Mouse (Mus musculus) naive thymus-derived CD4-positive, alpha-beta T cell, adult 2 months (primary cell): ENCODE results near the gene Serinc5.

Experiments
- DNase-seq: peaks from one replicate; pipeline ENCODE4 v3.0.0-alpha.2; 2011; ENCODE audit warnings: low read depth

Serinc5 gene

DNA sequence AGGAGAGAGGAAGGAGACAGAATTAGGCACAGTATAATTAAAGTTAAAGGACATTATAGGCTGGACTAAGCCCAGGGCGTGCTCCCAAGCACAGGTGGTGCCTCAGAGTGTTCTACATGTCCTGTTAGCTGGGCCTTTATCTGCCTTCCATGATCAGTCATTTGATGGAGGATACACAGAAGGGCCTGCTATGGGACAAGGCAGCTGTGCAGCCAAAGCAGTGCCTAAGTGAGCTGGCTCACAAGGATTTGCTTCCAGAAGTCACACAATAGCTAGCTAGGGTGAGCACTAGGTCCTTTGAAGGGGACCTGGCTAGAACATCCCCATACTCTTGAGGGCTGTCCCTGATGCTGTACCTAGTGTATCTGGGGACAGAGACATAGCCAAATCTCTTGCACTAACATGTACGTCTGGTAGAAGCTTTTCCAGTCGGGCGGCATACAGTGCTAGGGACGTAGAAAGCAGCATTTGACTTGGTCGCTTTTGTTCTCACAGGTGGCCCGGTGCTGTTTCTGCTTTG, 94.2 kb downstream of the Serinc5 start:
- DNase-seq: no peak

DNA sequence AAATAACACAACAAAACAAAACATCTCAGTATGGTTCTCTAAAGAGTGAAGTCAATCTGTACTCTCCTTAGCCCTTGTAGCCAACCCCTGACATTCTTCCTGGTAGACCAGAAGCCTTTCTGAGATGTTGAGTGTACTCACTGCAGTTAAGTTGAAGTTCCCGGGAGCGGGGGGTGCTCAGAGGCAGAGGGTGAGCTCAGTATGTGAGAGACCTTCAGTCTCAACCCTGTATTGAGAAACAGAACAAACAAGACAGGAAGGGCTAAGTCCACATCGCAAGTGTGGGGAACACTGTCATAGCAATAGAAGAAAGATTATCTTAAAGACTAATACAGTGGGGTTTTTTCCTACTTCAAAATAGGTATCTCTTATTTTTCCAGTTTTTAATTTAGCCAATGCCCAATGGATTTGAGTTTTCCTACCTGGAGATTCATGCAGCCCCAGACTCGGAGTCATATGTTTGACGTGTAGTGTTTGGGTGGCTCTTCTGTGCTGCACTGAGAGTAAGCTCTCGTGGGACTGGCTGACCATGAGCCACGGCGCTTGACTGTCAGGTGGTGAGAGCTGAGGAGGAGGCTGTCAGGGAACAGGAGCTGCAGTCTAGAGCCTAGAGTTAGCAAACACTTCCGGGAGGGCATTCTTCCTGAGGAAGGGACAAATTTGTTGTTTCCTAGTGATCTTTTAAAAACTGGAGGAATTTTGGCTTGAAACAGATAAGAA, 95.6 kb downstream of the Serinc5 start:
- DNase-seq: no peak

DNA sequence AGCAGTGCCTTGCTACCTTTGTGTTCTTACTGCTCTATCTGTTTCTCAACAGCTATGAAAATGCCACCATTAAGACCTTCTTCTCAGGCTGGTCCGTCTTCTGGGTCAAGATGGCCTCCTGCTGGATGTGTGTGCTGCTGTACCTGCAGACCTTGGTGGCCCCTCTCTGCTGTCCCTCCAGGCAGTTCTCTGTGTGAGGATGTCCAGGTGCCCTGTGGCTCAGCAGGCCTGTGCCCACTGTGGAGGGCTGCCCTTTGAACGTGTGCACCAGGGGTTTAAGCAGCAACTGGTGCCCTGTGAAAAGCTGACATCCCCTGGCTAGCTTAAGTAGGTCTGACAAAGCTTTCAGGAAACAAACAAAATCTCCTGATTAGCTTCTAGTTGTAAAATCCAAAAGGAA, 97.0 kb downstream of the Serinc5 start:
- no peak for DNase-seq

DNA sequence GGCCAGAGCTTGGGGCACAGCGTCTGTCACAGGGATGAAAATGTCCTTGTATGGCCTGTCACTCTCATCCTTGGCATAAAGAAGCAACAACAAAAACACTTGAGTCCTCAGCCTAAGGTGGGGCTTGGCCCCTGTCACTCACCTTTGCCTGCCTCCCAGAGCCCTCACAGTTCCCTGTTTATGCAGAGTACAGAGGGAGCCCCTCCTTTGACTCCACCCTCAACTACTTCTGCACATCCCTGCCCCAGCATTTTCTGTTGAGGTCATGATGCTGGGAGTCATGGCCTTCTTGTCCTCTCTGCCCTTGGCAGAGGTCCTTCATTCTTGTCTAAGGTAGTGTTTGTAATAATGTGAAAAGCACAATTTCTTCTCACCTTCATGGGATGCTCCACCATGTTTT, 97.6 kb downstream of the Serinc5 start:
- no peak for DNase-seq

DNA sequence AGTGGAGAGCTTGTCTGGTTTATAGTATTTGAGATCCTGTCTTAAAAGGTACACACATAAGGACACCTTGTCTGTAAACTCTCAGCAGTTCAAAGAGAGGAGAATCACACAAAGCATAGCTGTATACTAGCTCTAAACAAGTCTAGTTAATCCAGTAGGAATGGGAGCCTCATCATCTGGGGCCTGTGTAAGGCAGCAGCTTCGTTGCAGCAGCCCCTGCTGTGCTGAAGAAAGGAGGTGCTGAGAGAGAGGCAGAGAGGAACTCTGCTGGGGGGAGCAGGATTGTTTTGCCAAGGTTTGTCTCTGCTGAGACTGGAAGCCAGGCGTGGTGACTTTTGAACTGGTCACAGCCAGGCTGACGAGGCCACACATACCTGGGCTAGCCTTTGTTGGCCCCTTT, 98.6 kb downstream of the Serinc5 start:
- no peak for DNase-seq

DNA sequence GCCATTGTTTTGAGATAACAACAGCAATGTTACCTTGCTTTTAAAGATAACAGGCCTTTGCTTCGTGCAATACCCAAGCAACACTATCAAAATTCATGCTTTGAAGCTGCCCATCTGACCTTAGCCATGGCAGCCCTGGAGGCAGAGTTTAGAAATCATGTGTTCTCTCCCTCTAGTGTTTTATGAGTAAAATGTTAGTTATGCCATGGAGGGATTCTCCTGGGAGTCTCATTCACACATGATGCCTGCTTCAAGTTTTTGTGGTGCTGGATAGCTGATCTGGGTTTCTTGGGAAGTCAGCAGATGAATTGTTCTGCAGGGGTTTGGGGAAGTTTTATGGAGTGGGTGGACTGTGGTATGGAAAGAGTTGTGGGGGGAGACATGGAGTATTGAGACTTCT, 99.5 kb downstream of the Serinc5 start:
- DNase-seq: no peak

DNA sequence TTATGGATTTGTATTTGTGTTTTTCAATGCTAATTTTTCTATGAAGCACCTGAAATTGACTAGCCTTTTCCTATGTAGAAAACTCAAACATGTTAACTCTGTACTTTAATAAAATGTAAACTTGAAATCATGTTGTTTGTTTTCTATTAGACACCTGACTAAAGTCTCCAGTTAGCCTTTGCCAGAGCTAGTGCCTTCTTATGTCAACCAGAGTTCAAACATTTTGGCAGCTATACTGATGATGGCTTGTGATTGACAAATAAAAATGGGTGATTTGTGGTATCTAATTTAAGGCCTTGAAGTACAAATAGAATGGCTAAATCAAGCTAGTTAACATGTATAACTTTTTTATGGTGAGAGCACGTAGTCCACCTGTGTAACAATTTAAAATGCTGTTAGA, 100.9 kb downstream of the Serinc5 start:
- DNase-seq: no peak

DNA sequence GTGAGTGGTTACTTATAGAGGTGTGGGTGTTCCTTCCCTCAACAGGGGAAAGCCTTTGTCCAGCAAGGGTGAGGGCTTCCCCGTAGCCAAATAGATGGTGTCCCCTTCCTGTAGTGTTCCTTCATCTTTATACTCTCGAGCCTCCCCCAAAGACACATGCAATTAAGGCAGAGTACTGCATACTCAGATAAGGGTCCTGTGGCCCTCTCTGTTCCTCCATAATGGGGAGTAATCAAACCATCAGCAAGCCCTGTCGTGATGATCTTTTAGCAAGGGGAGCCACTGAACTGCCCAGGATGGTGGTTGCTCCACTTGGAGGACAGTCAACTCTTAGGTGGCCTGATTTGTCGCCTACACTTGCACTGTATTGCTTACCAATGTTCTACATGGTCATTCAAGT, 101.7 kb downstream of the Serinc5 start:
- no peak for DNase-seq

DNA sequence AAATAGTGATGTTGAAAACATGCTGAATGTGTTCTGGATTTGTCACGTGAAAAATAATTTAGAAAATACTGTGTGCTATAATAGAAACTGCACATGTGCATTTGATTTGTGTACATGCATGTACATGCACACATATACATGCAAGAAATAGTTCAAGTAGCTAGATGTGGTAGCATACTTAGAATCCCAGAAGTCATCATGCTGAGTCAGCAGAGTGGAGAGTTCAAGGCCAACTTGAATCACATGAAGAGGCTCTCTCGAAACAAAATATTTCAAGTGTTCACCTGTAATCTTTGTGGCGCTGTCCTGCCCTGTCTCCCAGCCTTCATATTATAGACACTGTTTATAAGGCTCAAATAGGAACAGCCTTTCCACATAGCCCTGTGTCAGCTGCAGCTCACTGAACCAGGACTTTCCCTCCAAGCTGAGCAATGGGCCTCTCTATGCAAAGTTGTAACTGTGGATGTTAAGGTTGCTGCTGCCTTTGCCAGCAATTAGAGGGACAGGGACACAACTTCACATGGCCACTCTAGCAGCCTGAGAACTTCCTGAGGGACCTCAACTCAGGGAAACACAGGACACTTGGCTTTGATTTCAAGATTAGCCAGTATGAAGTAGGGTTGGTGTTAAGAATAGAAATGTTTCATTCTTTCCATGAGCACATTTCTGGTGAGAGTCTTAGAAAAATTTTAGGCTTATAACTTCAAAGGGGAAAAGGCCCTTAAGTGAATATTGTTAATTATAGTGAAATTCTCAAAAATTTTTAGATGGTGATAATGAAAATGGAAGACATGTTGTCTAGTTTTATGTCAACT, 107.2 kb downstream of the Serinc5 start:
- no peak for DNase-seq

DNA sequence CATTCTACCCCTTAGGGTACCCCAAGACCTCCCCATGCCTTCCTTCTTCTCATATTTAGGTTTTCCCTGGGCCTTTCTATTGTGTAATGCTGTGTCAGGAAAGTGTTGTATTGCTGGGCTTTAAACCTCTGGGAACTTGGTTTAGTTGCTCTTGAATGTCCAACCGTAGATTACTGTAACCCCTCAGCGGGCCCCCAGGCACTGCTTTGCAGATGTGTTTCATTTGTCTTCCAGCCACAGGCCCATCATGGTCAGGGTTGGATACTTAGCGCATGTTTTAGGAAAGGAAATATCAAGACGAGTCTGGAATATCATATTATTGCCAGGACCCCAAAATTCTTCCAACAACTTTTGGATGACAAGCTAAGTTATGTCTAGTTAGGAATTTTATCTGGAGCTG, 110.1 kb downstream of the Serinc5 start:
- DNase-seq: no peak

DNA sequence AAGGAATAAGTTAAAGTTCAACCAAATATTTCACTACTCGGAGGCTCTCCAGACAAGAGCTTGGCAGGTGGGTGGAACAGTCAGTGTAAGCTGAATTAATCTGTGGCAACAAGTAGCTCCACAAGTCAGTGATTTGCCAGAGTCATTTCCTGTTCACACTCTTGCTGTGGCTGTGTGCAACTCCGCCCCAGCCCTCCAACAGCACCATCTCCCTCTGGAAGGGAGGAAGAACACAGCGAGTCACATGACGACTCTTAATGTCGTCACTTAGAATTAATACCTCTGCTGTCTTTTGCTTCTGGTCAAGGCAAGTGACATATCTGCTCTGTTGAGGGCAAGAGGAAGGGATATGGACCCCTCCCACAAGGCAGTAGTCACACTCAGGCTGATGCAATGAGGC, 111.5 kb downstream of the Serinc5 start:
- DNase-seq: peak; percentile 31

DNA sequence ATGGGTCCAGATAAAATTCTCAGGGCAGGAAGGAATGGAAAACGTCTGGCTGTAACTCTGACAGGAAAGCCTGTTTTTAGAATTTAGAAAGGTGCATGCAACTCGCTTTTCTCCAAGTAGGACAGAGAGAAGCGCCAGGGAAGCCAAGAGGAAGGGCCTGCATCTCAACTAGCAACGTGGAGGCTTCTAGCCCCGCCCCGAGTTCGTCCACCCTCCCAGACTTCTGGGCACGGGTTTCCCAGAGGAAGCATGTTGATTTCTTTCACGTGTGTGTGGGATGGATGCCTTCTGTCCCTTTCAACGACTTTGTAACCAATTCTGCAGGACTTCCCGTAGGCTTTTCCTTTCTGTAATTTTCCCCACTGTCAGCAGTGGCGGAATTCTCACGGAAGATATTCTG, 118.9 kb downstream of the Serinc5 start:
- no peak for DNase-seq

DNA sequence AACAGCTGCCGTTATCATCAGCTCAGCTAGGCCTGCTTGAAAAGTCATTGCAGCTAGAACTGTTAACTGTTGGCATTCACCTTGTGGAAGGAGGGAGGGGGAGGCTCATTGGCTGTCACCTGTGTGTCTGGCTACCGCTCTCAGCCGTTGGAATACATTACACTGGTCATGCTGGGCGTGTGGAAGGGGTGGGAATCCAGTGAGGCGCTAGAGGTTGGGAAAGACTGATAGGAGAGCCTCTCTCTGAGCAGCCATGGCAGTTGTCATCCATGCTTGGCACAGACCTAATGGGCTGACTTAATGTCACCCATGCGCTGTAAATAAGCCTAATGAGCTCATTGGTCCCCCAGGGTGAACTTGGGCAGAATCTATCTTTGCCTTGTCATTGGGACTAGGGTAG, 120.9 kb downstream of the Serinc5 start:
- no peak for DNase-seq

DNA sequence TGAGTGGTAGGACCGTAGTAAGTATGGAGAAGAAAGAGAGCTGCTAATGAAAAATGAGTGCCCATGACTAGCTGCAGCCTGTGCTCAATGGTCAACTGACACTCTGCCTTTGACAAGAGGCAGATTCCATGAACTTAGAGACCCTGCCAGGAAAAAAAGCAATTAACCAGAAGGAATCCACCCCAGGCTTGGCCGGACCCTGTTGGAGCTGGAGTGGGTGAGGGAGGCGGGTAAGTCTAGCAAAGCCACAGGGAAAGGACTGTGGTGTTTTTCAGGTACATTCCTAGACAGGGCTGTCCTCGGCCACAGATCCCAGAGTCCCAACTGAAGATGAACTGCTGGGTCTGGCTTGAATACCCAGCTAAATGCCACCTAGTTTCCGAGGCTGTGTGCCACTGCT, 121.9 kb downstream of the Serinc5 start:
- no peak for DNase-seq

DNA sequence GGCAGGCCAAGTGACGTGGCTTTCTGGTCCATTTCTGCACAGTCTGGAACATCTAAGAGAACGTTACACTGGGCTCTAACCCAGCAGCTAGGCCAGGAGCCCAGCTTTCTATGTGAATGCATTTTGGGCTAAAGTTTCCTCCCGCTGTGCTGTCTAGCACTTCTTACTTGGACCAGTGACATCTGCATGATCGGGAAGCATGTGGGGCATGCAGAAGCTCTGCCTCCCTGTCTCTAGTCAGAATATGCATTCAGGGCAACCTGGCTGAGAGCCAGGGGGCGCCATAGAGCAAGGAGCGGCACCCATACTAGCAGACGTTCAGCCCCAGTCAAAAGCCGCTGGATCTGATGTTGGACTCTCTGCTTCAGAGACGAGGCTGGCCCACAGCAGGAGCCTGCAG, 122.4 kb downstream of the Serinc5 start:
- DNase-seq: peak; percentile 67

DNA sequence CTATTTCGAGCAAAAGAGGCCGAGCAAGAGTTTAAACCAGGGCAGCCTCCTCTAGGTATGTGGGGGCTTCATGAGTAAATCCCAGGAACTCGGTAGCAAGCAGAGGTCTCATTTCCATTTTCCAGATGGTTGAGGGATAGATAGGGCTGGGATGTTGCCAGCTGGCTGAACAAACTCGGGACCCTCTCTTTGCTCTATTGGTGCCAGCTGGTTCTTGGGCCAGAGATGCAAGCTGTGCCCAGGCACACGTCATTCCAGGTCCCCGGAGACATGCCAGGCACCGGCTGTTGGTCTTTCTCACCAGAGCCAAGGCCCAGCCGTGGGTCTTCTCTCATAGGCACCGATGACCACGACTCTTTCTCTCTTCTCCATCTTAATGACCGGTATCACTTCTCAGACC, 122.8 kb downstream of the Serinc5 start:
- no peak for DNase-seq

DNA sequence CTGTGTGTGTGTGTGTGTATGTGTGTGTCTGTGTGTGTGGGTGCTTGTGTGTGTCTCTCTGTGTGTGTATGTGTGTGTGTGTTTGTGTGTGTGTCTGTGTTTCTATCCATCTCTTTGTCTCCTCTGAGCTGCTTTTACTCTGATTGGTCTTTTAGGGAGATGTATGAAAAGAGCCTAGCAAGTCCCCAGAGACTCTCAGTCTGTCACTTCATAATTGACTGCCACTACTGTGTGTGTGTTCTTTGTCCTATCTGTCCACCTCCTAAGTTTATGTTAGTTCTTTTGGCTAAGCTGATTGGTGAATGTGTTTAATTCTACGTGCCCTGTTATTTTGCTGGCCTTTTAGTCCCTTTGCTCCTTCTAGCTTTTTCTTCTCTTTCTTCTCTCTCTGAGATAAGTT, 124.8 kb downstream of the Serinc5 start:
- DNase-seq: no peak

DNA sequence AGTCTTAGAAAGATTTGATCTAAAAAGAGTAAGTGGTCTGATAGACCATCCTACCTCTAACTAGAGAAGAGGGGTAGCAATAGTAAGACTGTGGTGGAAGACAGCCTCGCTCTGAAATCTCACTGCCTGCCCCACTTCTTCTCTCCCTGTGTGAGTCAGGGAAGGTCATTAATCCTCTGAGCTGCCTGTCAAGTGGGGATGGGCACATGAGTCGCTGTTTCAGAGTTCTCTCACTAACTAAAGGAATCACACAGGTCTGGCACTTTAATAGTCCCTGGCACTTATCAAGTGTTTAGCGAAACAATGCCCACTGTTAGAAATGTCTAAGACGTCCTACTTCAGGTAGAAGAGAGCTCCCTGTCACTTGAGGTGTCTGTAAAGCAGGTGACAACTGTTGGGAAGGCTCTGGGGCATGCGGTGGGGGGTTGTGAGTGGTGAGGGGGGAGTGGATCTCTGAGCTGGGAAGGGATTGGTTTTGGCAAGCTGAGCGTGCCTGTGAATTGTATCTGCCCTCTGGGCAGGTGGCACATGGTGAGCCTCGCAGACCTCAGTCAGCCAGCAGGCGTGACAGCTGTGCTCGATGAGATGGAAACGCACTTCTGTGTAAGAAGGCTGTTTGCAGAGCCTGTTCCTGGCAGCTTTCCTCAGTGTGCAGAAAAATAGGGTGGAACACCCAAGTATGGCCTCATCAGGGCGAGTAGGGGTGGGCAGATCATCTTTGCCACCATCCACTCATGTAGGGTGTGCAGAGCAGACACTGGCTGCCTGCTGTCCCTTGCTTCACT, 125.8 kb downstream of the Serinc5 start:
- DNase-seq: no peak

DNA sequence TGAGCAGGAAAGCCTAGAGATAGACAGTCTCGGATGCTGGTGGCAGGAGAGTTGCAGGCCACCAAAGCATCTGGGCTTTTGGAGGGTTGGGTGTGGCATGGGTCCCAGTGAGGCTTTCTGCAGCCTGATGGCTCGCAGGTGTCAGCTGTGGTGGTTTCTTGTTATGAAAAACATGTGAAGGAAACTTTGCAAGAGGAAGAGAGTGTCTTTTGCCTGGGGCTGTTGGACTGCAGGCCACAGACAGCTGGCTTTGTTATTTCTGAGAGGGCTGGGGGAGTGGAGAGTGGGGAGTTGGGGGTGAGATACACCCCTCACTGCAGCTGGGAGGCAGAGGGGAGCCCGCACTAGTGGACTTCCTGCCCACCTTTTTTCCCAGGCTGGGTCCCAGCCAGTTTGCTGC, 127.9 kb downstream of the Serinc5 start:
- no peak for DNase-seq

DNA sequence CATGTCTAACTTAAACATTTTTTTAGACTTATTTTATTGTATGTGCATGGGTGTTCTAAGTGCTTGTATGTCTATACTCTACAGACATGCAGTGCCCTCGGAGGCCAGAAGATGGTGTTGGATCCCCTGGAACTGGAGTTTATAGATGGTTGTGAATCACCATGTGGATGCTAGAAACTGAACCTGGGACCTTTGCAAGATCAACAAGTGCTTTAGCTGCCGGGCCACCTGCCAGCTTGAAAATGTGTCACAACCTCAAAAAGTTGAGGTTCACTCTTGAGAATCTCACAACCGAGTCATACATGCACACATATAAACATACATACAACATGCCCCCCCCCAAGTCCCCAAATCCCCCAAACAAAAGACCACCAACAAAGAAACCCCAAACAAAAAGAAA, 129.0 kb downstream of the Serinc5 start:
- no peak for DNase-seq

DNA sequence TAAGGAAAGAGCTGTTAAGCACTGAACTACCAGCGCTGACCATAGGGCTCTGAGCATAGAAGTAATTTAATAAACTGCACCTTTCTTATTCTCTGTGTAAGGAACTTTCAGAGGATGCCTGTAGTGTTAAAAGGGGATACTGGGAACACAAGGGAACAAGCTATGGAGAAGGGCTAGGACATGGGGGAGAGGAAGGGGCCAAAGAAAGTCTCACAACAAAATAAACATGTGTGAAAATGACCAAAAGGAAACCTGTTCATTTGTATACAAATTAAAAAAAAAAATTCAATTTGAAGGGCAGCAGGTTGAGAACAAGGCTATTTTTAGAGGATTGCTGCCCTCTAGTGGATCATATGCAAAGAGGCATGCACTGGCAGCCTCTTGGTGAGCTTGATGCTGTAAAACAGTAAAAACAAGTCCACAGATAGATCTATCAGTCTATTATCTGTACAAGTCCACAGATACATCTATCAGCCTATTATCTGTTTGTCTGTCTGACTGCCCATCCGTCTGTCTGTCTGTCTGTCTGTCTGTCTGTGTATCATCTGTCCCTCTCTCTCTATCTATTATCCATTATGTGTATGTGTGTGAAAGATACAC, 129.9 kb downstream of the Serinc5 start:
- DNase-seq: peak; percentile 72

DNA sequence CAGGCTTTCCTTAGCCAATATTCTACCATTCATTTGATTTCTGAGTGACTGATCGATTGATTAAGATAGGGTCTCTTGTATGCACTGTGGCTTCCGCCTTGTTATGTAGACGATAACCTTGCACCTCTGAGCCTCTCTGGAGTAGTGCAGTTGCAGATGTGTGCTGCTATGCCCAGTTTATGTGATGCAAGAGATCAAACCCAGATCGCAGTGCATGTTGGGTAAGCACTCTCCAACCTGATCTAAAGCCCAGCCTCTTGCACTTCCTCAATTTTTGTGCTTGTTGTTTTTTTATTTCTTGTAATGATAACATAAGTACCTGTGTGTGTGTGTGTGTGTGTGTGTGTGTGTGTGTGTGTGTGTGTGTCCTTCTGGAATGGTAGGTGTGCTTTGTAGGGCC, 132.0 kb downstream of the Serinc5 start:
- DNase-seq: no peak
